Mouse (Mus musculus): Measurements from ENCODE around the gene Cdc42ep1.
"Not testable (repeated sequence)": the region's sequence is repeated elsewhere in the genome, so short reads cannot be mapped to it uniquely, and the experiment has no call there.

Cdc42ep1 gene

DNA sequence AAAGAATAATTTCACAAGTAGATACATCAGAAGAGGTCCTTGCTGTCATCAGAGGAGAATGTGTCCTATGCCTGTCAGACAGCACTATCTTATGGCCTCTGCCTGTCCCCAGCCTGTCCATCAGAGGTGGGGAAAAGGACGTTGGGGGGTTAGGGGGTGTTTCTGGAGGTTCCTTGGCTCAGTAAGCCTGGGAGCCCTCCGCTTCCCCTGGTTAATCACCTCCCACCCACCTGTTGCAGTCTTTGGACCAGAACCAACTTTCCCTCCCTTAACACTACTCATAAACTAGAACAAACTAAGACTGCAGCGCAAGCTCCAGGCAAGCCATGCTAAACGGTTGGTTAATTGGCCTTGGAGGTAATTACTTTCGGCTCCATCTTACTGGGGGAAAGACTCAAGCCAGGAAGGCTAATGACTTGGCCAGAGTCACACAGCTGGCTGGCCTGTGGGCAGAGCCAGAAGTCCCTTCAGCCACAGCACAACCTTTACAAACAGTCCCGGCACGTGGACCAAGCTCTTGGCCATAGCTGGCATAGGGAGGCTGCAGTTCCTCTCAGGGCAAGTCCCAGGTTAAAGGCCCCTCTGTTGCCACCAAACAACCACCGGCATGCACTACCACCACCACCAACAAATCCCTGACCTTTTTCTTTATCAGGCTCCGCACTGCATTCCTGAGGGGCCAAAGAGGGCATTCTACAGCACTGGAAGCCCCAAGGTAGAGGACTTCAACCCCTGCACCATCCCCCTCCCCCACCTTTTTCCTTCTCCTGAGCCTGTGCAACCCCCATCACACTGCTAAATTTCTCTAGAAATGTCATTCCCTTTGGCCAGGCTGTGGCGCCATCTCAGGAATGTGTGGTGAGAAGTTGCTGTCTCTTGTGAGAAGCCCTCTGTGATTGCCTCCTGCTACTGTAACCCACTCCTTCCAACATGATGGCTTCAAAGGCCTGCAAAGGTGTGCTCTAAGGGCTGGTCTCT, 11.4 kb upstream of the Cdc42ep1 start:
- DNase-seq, result no peak

- peak; percentile 88 for DNase-seq
These were observed 10.4 kb upstream of the Cdc42ep1 start for GRCm38 (mm10) chr15:78831720-78832657.

GRCm38 (mm10) chr15:78832701-78833123, 9.7 kb upstream of the Cdc42ep1 start:
- DNase-seq, result peak; percentile 89

DNA sequence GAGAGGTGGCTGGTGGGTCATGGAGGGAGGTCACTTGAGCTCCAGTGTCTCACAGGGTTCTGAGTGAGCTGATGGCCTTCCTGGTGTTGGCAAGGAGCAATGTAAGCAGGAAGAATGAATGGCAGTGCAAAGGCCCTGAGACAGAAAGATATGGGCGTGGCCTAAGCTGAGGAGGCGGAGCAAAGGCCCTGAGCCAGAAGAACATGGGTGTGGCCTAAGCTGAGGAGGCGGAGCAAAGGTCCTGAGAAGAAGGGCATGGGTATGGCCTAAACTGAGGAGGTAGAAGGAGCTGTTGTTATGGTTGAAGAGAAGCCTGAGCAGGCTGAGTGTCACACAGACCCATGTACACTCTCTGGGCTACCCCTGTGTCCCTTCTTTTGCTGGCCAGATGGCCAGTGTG, 8.8 kb upstream of the Cdc42ep1 start:
- DNase-seq, result no peak

DNA sequence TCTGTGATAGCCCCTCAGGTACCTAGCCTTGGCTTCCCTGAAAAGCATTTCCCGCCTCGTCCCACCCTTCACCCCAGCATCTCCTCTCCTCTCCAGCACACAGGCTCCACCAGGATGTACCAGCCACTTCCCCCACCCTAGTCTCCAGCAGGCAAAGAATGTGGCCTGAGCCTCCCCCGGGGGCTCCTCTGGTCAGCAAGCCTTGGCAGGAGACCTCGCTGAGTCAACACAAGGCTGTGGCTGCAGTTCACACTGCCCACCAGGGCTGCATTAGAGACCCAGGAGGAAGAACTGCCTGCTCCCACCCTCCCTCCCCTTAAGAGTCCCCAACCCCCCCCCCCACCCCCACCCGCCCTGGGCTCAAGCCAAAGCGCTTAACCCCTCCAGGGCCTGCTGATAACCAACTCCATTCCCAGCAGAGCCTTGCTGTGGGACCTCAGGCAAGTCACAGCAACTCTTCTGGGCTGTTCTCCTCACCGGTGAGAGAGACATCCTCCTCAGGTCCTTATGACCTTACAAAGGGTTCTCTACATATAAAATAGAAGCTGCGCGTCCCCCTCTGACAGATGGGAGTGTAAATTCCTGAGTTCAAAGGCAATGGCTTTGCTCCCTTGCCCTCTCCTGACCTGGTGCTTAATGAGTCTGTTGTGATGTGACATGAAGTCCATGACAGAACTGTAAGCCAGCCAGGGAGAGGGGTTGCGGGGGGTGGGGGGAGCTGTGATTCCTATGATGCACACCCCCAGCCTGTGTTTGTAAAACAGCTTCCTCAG, 8.0 kb upstream of the Cdc42ep1 start:
- peak; percentile 80 for DNase-seq

GRCm38 (mm10) chr15:78835200-78836085, 7.0 kb upstream of the Cdc42ep1 start:
- peak; percentile 82 for DNase-seq

- peak; percentile 87 for DNase-seq
These were observed 6.3 kb upstream of the Cdc42ep1 start for GRCm38 (mm10) chr15:78836086-78836621.

- no peak for DNase-seq
These were observed 2.7 kb upstream of the Cdc42ep1 start for GRCm38 (mm10) chr15:78839744-78840143.

DNA sequence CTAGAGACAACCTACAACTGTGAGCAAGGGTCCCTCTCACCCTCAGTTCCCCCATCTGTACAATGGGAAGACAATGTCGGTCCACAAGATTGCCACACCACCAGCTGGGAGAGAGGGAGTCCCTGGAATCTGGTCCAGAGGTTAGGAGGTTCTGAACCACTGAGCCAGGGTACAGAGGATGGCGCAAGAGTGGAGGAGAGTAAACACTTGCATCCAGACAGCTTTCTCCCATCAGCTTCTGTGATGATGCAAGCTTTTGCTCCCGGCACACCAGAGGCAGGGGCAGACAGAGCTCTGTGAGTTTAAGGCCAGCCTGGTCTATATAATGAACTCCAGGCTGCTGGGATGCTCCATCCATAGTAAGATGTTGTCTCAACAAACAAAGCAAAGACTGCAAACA, 2.2 kb upstream of the Cdc42ep1 start:
- no peak for DNase-seq

DNA sequence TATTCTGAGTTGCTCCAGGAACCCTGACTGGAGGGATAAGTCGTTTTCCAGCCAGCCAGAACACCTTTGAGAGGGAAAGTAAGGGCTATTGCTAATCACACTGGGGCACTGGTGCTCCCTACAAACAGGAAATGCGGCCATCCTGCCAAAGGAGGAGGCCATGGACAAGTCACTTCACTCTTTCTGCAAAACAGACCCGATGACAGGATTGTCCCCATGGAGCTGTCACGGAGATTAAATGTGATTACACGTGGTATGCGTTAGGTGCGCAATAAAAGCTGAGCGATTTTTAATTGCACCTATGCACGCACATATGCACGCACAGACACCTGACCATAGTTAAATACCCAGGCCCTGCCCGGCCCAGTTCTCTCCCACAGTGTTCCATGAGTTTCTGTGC, 1.7 kb upstream of the Cdc42ep1 start:
- DNase-seq, result no peak

DNA sequence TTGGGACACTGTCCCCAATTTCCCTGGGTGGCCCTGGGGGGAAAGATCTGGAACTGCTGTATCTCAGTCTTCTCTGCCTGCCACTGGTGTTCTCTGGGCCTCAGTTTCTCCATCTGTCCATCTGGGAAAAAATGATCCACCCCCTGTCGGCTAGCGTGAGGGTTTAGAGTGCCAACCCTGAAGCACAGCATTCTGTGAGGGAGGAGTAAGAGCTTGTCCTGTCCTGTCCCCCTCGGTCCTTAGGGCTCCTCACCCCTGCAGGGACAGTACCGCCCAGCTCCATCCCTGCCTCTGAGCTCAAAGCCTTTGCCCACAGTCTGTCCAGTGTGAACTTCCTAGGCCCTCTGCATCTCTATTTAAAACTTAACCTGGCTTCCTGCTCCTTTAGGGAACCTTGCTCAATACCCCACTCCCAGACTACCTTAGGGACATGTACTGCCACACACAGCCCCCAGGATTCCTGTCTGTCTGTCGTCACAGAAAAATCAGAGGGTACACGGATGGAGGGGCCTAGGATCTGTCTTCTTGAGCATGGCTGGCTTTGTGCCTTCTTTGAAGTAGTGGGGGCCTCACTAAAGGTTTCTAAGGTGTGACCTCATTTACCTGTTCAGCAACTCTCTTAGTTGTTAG, 1.1 kb upstream of the Cdc42ep1 start:
- DNase-seq, result no peak

DNA sequence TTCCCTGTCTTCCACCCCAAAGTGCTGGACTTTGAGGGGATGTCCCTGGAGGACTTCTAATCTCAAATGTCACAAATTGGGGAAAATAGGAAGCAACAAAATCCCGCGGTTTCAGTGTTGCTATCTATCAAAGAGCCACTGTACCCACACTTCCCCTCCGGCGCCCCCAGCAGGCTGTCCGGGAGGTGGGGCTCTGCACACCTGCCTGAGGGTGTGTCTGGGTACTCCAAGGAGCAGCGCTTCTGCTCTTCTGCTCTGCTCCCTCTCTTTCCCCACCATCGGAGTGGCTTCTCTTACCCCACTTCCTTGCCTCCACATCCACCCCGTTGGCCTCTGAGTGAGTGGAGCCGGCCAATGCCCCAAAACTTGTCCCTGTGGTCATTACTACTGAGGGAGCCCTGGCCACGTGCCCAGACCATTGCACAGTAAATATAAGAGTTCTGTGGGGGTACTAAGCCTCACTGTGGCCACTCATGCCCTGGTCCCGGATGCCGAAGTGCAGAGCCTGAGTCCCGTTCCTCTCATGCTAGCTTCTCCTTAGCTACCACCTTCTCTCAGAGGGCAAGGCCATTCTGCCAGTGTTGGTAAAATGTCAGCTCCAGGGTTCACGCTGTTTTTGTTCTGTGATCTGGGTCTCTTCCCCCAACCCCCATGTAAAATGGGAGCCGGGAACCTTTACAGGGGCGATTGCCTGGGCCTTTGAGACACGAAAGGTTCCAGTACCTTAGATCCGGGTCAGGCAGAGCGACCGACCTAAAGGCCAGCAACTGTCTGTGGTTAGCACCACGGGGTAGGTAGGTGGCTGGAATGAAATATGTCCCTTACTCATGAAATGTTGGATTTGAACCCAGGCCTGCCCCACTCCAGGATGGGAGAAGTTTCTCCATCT, 1.4 kb downstream of the Cdc42ep1 start:
- DNase-seq, result peak; percentile 53

GRCm38 (mm10) chr15:78844791-78845190, 2.4 kb downstream of the Cdc42ep1 start:
- peak; percentile 79 for DNase-seq

GRCm38 (mm10) chr15:78845321-78845720, 2.9 kb downstream of the Cdc42ep1 start:
- DNase-seq, result no peak

- DNase-seq, result peak; percentile 64
These were observed 3.4 kb downstream of the Cdc42ep1 start for GRCm38 (mm10) chr15:78845867-78846266.

DNA sequence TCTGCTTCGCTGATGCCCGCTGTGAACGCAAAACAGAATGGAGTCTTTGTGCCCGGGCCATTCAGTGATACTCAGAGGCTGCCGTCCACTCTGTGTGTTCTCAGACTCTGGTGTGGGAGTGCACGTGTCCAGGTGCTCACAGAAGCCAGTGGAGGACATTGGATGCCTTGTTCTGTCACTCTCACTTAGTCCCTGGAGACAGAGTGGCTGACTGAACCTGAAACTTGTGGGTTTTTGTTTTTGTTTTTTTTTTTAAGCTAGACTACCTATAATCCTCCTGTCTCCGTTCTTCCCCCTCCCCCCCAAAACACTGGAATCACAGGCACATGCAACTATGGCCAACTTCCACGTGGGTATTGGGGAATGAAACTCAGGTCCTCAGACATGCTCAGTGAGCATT, 3.9 kb downstream of the Cdc42ep1 start:
- DNase-seq, result no peak

DNA sequence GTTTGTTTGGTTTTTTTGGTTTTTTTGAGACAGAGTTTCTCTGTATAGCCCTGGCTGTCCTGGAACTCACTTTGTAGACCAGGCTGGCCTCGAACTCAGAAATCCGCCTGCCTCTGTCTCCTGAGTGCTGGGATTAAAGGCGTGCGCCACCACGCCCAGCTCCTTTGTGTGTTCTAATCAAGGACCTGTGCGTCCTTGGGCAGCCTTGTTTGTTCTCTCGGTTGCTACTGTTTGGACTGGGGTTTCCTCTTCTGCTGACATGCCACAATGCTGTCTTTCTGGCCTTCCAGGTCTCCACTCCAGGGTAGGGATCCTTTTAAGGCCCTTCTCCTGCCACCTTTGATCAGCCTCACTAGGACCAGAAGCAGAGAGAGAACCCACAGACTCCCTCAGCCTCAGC, 4.4 kb downstream of the Cdc42ep1 start:
- DNase-seq, result not testable (repeated sequence)

- DNase-seq, result peak; percentile 90
These were observed 6.0 kb downstream of the Cdc42ep1 start for GRCm38 (mm10) chr15:78848467-78848866.

GRCm38 (mm10) chr15:78849485-78849884, 7.1 kb downstream of the Cdc42ep1 start:
- DNase-seq, result no peak
